Mouse (Mus musculus) A20 (cell line): ENCODE measurements at regions not wholly inside any gene's neighbourhood (a gene's known extent, or its start where the extent isn't known, plus 50 kb on each side); places are given as distances from the start of the nearest gene placed in this dataset.

Experiments
- DNase-seq: peaks from one replicate; pipeline ENCODE4 v3.0.0-alpha.2; 2011; ENCODE audit warnings: low read depth, low spot score

- DNase-seq = no peak
These were observed 220.2 kb downstream of the Abcc12 start for GRCm38 (mm10) chr8:86360283-86360682.

- no peak for DNase-seq
These were observed 221.0 kb downstream of the Abcc12 start for GRCm38 (mm10) chr8:86359518-86359917.

GRCm38 (mm10) chr8:86353816-86354215 lies 226.7 kb downstream of the Abcc12 start:
- DNase-seq = no peak

GRCm38 (mm10) chr8:86351545-86352190 lies 228.8 kb downstream of the Abcc12 start:
- DNase-seq = no peak

GRCm38 (mm10) chr8:86350128-86350527 lies 230.4 kb downstream of the Abcc12 start:
- DNase-seq = no peak

GRCm38 (mm10) chr8:86342016-86342684 lies 238.3 kb downstream of the Abcc12 start:
- no peak for DNase-seq

- no peak for DNase-seq
These were observed 241.8 kb downstream of the Abcc12 start for GRCm38 (mm10) chr8:86338574-86339264.

GRCm38 (mm10) chr8:86331383-86331782 lies 249.1 kb downstream of the Abcc12 start:
- no peak for DNase-seq

GRCm38 (mm10) chr8:86328626-86329025 lies 251.9 kb downstream of the Abcc12 start:
- DNase-seq = no peak

- DNase-seq = no peak
These were observed 252.5 kb downstream of the Abcc12 start for GRCm38 (mm10) chr8:86327982-86328381.

GRCm38 (mm10) chr8:86325040-86325439 lies 255.4 kb downstream of the Abcc12 start:
- no peak for DNase-seq

- DNase-seq = no peak
These were observed 255.9 kb downstream of the Abcc12 start for GRCm38 (mm10) chr8:86324542-86324941.

- DNase-seq = no peak
These were observed 256.7 kb downstream of the Abcc12 start for GRCm38 (mm10) chr8:86323823-86324222.

GRCm38 (mm10) chr8:86322494-86322893 lies 258.0 kb downstream of the Abcc12 start:
- DNase-seq = no peak

GRCm38 (mm10) chr8:86320938-86321337 lies 259.5 kb downstream of the Abcc12 start:
- DNase-seq = no peak

- peak; percentile 4 for DNase-seq
These were observed 262.0 kb downstream of the Abcc12 start for GRCm38 (mm10) chr8:86318531-86318930.

- DNase-seq = no peak
These were observed 264.2 kb downstream of the Abcc12 start for GRCm38 (mm10) chr8:86316236-86316635.

- no peak for DNase-seq
These were observed 271.0 kb downstream of the Abcc12 start for GRCm38 (mm10) chr8:86309460-86309859.

- DNase-seq = no peak
These were observed 273.1 kb downstream of the Abcc12 start for GRCm38 (mm10) chr8:86307339-86307738.

GRCm38 (mm10) chr8:86301885-86302509 lies 278.5 kb downstream of the Abcc12 start:
- no peak for DNase-seq

GRCm38 (mm10) chr8:86288713-86289384 lies 291.6 kb downstream of the Abcc12 start:
- no peak for DNase-seq

- no peak for DNase-seq
These were observed 297.6 kb downstream of the Abcc12 start for GRCm38 (mm10) chr8:86282922-86283321.
